Mouse (Mus musculus) cerebellum, adult 11 months (tissue): ENCODE results near the gene C87436.

Source experiments
- DNase-seq: peaks from one replicate; pipeline ENCODE4 v3.0.0; 2022

C87436 gene

DNA sequence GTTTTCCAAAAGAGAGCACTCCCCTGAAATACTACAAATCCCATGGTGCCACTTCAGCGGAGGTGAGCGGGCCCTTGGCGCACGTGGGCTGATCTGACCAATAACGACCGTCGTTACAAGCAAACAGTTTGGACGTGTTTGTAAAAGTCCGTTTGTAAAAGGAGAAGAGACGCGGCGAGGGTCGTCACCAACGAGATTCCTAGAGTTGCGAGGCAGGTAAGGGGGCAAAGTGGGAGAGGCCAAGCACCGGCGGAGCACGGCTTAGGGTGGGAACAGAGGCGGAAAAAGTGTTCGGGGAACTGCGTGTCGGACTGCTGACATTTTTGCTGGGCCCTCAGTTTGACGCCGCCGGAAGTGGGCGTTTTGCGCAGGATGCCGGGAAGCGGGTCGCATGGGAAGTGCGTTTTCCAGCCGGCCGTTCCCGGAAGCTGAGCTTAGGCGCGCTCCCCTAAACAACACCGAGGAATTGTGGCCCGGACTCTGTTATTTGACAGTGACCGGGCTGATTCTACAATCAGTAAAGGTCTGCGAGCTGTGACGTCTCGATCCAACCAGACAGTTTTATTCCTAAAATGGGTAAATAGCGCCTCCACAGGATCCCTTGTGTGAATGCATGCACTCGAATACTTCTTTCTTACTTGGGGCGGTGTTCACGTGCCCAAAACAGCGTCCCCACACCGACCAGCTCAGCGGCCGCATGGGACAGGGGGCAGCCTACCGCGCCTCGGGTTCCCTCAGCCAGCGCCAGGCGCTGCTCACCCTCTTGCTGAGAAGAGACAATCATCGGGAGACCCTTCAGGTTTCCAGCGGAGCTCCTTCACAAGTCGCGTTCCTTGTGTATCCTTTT, at the start of gene C87436:
C87436 (plus strand) TSS at position 103 of the 847 bp plus-strand sequence.
- DNase-seq = peak; percentile 91

DNA sequence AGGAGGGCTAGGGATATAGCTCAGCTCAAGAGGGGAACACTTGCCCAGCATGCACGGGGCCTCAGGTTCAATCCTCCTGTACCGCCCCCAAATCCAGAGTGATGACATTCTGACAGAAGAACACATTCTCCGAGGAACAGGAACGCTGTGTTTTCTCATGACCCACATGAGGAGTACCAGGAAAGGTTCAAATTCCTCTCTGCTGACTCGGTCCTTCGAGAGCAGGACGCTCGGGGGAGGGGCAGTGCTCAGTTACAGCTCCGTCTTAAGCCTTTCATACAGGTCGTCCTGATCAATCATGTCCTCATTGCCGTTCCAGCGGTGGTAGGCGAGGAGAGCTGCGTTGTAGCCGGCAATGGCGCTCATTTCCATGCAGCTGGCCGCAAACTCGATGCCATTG, 49.7 kb upstream of the C87436 start:
- no peak for DNase-seq

DNA sequence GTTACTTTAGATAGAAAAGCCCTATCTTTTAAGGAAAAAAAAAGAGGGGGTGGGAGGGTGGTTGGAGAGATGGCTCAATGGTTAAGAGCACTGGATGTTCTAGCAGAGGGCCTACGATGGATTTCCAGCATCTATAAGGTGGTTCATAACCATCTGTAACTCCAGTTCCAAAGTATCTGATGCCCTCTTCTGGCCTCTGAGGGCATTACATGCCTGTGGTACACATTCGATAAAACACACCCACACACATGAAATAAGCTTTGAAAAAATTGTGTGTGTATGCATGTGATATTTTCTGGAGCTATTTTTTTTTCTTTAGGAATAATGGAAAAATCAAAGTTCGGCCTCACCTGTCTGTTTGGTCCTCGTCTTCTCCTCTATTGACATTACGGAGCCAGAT, 46.8 kb upstream of the C87436 start:
- DNase-seq = no peak

DNA sequence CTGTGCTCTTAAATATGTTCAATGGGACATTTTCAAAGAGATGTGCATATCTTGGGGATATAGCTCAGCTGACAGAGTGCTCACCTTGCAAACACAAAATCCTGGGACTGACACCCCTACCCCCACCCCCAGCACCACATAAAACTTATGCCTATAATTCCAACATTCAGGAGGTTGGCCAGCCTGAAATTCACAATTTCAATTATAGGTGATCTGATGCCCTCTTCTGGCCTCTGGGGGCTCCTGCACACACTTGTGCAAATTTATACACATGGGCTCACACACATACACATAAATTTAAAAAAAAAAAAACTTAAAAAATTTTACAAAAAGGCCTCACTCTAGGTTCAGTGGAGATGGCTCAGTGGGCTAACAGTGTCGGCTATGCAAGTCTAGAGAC, 45.0 kb upstream of the C87436 start:
- no peak for DNase-seq

DNA sequence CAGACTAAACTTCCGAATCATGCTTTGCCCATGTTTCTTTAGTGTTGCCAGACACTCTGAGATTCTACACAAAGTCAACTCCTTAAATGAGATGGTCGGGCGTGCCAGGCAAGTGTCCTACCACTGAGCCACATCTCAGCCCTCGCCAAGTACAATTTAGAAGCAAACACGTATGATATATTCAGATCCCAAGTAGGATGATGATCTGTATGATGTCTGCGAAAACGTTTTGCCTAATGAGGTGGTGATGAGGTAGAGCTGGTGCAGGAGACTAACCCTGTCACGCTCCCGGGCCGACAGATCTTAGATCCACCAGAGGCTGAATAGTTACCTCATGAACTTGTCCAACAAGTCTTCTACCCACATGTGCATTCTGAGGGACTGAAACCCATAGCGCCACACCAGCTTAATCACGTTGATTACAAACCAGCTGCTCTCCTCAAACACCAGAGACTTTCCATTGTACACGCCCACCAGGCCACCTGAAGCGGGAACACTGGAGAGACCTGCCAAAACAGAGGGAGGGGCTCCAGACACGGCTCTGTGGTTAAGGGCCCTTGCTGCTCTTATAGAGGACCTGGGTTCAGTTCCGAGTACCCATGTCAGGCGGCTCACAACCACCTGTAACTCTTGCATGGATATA, 44.0 kb upstream of the C87436 start:
- DNase-seq = no peak

DNA sequence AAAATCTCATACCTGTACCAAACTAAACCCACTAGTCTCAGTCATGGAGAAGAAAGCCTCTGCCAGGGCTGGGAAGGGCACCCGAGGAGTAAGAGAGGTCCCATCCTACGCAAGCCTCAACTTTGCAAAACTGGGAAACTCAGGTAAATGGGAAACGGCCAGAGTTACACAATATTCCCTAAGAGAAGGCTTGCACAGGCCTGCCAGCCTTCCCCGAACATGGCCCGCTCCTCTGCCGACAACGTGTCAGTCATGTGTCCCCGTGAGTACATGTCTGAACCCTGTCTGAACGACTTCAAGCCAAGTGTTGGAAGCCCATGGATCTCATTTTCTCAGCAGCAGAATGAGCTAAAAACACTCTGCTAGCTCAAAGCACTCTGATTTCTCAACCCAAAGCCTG, 43.2 kb upstream of the C87436 start:
- DNase-seq = no peak

DNA sequence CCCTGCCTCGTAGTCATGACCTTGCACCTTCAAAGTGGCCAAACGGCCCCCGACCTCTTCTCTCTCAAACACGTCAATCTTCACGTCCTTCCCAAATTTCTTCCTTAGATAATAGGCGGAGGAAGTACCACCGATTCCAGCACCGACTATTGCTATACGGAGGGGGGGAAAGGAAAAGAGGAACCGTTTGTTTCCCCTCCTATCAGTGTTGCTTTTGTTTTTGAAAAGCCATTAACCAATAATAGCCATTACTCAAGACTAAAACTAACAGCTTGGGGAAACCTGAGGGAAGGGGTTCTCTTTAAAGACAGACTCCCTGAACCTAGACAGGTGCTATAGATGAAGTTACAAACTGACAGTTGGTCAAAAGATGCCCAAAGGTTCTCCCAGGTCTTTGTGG, 42.2 kb upstream of the C87436 start:
- no peak for DNase-seq

DNA sequence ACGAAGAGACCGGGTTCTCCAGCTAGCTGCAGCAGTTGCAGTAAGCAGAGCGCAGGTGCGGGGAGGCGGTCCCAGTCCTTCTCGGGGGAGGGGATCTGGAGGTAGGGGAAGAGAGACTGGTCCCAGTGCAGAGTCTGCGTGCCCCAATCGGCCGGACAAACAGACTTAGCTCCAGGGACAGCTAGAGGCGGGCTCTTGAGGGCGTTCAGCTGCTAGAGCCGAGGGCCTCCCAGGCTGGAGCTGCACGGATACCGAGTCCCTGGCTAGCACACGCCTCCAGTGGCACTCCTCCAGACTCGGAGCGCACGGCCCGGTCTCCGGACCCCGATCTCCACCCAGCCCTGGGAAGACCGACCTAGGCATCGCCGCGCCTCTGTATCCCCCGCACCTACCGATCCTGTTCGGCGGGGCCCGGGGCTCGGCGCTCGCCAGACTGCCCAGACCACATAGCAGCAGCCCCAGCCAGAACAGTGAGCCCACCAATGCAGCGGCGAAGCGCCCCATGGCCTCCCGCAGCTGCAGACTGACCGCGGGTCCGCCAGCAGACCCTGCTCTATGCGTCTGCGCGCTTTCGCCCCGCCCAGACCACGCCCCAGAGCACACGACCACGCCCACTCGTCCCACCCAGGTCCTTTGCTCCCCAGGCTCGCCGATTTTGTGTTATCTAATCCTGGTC, 41.5 kb upstream of the C87436 start, which contains the start of gene Pcyox1:
Pcyox1 (minus strand) TSS at position 574 of the 676 bp plus-strand sequence.
- peak; percentile 89 for DNase-seq

DNA sequence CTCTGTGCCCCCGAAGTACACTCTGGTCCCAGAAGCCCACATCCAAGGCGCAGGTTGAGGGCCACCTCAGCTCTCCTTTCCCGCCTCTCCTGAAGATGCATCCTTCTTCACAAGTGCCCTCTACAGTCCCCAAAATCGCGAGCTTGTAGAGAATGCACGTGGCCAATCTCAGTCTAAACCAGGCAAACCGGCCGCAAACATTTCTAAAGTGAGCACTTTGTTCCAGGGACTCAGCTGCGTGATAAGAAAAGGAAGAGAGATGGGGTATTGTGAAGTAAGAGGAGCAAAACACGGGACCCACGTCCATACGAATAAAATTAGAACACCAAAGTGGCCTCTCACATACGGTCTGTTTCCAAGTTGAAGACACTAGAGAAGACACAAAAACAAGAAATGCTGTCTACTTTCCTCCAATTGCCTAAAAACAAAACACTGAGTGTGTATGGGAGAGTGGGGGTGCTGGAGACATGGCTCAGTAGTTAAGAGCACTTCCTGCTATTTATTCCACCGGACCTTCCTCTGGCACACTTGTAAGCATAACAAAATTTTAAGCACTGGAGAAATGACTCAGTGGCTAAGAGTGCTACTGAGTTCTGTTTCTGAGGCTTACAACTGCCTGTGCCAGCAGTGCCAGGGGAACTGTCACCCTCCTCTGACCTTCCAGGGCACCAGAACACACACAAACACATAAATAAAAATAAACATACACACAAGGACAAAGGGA, 40.8 kb upstream of the C87436 start:
- no peak for DNase-seq

DNA sequence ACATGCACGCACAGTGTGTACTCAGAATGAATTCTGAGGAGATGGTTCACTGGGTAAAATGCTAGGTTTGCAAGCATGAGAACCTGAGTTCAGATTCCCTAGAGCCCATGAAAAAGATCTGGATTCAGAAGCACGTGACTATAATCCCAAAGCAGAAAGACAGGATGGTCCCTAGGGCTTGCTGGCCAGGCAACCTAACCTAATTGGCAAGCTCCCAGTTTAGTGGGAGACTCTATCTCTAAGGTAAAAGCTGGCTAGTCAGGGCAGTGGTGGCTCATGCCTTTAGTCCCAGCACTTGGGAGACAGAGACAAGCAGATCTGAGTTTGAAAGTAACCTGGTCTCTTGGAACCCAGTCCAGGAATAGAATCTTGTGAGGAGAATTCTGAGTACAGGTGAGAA, 39.2 kb upstream of the C87436 start:
- no peak for DNase-seq

DNA sequence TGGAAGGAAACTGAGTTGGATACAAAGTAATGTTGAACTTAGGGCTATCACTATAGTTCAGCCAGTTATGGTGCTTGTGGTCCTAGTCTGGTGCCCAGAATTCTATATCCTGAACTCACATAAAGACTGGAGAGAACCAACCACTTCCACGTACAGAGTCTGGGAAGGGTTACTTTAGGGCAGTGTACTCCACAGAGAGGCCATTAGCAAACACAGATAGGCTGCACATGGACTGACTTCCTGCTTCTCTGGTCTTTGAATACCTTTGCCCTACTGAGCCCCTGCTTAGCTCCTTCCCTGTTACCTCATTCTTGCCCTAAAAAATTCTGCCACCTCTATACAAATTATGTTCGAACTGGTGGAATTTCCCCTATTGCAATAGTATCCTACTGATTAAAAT, 38.2 kb upstream of the C87436 start:
- DNase-seq = no peak

DNA sequence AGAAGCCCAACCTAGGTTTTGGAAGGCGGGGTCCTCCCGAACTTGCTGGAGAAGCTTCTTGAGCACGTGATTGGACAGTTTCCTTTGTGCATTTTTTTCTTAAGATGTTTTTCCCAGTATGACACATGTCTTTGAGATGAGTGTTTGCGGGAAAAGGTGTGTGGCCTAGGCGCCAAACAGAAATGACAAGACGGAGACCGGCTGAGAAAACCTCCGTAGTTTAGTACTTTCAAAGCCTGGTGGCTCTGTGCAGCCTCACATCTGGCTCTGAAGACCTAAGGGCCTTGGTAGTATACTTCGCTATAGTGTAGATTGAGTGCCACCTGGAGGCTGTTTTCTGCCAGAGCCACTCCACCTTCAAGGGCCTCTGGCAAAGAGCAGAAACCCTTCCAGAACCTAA, 37.2 kb upstream of the C87436 start:
- no peak for DNase-seq

DNA sequence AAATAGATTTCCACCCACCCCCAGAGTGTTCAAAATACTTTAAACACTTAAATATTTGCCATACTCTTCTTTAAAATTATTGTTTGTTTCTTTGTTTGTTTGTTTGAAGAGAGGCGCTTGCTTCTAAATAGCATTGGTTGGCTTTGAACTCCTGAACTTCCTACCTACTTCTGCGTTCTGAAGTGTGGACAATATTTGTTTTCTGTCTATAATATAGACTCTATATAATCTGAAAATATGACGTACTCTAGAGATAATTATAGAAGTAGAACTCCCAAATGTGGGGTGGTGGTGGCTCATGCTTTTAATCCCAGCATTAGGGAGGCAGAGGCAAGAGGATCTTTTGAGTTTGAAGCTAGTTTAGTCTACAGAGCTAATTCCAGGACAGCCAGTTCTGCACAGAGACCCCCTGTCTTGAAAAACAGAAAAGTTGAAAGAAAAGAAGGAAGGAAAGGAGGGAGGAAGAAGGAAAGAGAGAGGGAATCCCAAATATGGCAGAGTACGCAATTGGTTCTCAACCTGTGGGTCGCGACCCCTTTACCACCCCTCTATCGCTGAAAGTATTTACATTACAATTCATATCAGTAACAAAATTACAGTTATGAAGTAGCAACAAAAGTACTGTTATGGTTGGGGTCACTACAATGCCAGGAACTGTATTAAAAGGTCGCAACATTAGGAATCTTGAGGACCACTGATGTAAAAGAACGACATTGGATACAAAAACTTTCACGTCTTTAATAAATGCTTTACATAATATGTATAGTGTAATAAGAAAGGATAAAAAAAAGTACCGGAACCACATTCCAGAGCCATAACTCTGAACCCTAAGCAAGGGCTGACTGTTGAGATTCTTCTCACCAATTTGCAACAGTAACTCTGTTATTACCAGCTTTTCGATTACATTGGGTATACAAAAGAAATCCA, 35.2 kb upstream of the C87436 start:
- DNase-seq = no peak

DNA sequence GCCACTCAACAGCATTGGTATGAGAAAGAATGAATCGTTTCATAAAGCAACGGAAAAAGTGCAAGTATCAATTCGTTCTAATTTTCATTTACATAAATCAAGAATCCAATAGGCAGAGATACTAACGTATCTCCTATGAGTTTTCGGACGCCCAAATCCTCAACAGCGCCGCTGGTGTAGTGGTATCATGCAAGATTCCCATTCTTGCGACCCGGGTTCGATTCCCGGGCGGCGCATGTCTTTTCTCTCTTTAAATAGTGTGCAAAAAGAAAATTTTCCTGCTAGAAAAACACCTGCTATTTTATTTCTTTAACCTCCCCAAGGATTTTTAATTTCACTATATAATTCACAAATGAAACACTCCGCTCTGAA, 34.5 kb upstream of the C87436 start:
- DNase-seq = peak; percentile 88

DNA sequence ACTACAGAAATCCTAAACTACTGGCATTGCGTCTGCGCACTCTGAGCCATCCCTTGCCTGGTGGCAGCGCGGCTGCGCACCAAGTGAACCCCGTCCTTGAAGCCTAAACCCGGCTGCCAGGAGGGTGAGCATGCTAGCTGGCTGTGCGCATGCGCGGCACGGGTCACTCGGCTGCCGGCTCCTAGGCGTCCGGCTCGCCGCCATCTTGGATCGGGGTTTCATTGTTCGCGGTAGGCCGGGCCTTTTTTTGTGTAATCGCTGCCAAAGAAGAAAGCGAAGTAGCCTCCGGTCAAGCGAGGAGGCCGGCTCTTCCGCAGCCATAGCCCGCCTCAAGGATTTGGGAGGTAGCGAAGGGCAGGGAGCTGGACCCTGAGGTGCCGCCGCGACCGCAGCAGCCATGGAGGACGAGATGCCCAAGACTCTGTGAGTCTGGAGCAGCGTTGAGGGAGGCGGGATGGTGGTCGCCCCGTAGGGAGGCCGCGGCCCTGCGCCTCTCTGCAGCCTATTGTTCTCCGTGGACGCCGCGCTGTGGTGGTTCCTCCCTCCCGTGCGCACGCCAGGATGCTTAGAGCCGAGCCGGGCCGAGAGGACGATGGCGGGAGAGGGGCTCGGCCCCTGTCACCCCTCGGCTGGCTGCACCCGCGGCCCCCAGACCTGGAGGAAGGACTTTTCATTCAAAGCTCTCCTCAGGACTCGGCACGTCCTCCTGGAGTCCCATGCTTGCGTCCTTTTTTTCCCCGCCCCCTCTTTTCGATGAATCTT, 33.9 kb upstream of the C87436 start, which contains the start of gene Tia1:
Tia1 (plus strand) TSS at position 120 of the 762 bp plus-strand sequence.
- DNase-seq = peak; percentile 98

DNA sequence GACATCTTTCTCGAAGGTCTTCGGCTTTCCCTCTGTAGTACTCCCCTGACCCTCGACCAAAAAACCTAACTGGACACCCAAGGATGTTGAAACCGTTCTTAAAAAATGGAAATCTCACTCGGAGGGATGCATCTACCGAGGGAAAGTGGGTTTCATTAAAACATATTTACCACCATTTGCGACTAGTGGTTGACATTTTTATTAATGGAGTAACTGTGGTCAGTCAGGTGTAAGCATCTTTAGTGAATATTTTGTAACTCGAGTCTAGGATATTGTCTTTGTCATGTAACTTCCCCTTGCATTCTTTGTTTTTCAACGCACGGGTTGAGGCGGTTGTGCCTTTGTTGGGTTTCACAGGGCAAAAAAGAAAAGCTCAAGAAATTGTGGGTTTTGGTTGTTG, 33.2 kb upstream of the C87436 start:
- DNase-seq = no peak

DNA sequence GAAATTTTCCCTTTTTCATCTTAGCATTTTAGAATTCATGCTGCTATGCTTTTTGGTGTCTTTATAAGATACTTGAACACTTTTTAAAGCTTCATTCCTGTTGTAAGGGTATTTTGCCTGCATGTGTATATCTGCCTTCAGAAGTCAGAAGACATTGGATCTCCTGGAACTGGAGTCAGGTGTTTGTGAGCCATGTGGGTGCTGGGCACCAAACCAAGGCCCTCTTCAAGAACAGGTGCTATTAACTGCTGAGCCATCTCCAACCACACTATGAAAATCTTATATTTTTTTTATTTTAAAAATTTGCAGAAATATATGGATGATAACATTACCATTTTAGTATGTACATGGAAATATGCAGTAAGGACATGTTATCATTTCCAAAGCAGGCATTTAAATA, 31.9 kb upstream of the C87436 start:
- no peak for DNase-seq

DNA sequence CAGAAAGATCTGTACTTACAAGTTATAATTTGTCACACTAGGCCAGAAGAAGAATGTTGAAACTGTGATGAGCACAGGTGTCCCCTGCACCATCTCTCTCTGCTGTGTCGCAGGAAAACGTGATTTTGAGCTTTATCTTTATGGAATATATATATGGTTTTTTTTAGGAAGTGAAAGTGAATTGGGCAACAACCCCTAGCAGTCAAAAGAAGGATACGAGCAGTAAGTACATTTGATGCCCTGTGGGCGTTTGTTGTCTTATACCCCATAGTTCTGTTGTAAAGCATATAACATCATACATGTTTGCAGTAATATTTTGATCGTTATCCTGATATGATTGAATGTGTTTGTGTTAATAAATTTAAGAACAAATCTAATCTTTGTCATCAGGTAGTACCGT, 19.5 kb upstream of the C87436 start:
- no peak for DNase-seq

DNA sequence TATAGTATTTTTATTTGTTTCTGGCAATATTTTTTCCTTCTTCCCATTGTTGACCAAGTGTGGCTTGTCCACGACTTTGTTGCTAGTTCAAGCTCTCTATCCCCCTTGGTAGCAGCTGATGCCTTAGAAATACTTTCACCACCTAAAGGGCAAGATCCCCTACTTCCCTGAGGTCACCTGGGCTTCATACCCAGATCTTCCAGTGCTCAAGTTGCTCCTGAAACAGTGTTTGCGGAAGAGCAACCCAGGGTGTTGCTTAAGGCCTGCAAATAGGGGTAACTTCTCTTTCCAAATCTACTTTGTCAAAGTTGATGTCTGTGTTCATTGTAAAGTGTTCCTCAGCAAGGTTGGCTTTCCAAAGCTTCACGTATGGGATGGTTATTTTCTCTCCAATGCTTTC, 18.9 kb upstream of the C87436 start:
- no peak for DNase-seq

DNA sequence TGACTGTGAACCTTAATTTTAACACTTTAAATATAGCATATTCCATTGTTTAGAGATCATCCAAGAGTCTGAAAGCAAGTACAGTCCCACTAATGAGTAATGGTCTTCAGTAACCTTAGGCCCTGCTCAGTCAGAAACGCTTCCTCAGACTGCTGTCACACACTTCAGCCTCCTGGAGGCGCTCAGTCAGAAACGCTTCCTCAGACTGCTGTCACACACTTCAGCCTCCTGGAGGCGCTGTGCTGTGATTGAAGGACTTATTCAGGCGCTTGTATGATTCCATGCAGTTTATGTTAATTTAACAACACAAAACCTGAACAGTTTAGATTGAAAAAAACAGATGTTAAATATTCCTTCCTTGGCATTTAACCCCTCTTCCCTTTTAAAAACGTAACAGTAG, 17.7 kb upstream of the C87436 start:
- no peak for DNase-seq

DNA sequence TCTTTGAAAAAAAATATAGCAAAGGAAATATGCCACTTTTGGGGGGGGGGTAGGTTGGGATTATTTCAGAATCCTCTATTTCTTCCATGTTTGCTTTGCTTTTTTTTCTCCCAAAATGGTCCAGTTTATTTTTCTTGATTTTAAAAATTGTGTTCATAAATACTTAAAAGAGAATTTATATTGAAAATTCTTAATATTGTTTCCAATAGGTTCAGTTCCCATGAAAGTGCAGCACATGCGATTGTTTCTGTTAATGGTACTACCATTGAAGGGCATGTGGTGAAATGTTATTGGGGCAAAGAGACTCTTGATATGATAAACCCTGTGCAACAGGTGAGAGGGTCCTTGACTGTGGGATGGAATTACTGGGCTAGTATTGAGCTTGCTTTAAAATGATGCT, 11.8 kb upstream of the C87436 start, which contains the start of gene Gm44790:
Gm44790 (plus strand) TSS at position 301 of the 400 bp plus-strand sequence.
- DNase-seq = no peak
